Mouse (Mus musculus) large intestine, adult 2 months (tissue): ENCODE measurements at regions not wholly inside any gene's neighbourhood (a gene's known extent, or its start where the extent isn't known, plus 50 kb on each side); places are given as distances from the start of the nearest gene placed in this dataset.

Source experiments
- DNase-seq: peaks from one replicate; pipeline ENCODE4 v3.0.0-alpha.2; 2012; ENCODE audit warnings: low read depth, low spot score
- WGBS: fragments of 180-500 bp; shearing (Covaris S2); methylation state at CpG from one replicate; pipeline ENCODE4 v1.1.7; 2018; 5-methylcytosine and 5-hydroxymethylcytosine counted together

DNA sequence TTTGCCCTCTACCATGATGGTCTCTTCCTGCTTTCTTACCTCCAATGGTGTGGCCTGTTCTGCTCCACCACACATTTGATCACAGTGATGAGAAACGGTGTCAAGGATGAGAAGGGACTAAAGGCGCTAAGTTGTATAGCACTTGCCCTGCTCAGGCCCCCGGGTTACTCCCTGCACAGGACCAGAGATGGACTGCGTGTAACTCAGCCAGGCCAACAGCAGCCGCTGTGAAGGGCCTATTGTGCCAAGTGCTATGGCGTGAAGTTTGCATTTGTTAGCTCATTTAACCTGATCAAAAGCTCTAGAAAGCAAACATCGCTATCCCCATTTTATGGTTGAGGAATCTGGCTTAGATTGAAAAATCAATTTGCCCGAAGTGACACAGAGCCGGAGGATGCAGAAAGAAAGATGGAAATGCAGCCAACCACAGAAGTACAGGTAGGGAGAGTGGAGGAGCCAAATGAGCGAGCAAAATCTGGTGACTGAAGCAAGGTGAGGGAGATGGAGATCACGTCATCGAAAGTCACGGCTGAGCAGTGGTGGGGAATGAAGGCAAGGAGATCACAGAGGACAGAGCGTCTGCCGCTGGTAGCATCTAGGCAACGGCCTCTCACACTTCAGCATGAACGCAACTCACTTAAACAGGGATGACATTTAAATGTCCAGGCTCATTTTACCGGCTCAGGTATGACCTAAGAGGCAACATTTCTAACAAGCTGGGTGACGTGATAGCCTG, 78.3 kb upstream of the Fer start:
- no peak for DNase-seq
- 67% methylated on average over 19 of the region's 19 CpGs for WGBS

DNA sequence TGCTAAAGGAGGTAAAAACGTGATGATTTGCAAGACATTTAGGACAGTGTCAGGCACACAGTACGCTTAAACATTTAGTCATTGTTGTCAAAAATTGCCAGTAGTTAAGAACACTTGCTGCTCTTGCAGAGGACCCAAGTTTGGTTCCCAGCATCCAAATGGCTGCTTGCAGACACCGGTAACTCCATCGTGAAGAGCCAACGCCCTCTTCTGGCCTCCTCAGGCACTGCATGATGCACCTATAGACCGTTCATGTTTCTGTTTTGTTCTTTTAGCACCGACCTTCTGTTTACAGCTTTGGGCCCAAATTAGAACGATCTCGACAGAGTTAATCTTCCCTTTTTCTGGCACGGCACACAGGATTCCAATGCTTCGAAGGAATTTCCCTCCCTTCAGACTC, 76.4 kb upstream of the Fer start:
- no peak for DNase-seq
- 68% methylated on average over 11 of the region's 11 CpGs for WGBS

DNA sequence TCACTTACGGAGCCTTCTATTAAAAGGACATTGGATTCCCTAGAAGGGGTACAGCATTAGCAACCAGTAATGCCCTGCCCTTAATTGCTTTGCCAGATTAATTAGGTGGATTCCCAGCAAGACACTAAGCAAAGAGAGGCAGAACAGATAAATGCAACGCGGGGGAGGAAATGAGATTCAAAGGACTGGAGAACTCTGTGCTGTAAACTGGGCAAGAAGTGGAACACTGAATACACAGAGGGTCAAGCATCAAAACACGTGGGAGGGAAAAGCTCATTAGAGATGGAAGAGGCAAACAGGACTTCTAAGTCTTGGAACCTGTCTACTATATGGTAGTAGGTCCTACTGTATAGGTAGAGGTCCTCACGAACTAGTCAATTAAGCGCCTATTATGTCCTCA, 68.5 kb upstream of the Fer start:
- no peak for DNase-seq
- WGBS = 82% methylated on average over 6 of the region's 6 CpGs

DNA sequence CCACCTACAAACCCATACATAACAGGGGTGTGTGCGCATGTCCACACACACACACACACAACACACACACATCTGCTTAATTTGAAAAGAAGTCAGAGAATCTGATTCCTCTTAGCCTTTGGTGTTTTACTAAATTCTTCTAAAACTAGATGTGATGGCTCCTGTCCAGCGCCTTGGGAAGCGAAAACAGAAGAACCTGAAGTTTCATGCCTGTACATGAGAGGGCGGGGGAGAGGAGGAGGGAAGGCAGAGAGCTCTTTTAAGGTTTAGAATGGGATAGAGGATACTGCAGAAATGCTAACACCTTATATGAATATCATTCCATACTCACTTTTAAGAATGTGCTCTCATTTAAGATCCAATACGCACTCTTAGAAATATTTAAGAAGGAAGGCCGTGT, 64.5 kb upstream of the Fer start:
- WGBS = 90% methylated on average over 6 of the region's 6 CpGs
- no peak for DNase-seq

DNA sequence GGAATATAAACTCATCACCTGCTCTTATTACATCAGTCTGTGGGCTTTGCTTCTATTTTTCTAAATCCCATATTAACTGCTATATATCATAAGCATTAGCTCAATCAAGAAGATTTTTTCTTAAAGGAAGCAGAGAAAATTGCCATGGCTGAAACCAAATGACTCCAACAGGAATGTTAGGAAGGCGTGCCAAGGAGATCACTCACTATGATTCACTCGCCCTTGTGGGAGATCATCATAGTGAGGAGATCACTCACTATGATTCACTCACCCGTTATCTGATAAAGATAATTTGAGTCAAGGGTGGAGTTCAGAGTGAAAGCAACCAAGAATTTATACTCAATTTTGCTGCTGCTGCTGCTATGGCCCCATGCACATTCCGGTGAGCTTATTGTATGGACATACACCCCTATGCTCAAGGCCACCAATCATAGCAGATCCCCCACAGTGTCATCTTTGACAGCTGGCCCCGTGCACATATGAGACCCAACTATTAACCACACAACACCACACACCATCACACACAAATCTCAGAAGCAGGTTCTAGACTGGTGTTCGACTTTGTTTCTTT, 63.8 kb upstream of the Fer start:
- no peak for DNase-seq
- WGBS = 69% methylated on average over 6 of the region's 6 CpGs

DNA sequence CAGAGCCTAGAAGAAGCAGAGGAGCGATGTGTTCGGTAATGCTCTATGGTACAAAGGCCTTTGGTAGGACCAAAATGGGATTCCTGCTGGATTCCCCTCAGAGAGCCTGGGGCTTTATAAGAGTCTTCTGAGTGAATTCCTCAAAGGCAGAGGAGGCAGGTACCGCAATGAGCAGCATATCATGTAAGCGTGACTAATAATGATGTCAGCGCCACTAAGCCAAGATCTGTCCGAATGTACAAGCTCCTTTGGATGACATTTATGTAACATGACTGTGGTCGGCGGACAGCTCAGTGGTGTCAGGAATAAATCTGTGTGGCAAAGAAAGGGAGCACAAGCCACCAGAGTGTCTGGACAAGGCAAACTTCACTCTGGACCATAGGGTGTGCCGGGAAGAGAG, 61.5 kb upstream of the Fer start:
- 93% methylated on average over 9 of the region's 9 CpGs for WGBS

DNA sequence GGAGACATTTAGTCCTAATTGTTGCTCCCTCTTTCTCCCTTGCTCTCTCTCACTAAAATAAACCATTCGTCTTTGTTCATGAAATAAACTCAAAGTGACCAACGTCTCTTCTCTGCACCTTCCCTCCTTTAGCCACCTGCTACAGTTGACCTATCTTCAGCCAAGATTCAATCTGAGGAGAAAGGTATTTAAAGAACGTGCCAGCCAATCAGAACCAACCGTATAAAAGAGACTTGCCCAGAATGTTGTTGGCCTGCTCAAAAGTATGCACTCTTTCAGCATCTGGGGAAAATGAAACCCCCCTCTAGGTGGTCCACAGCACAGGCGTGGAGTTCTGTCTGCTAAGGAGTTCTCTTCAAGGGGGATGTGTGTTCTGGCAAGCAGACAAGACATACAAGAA, 60.0 kb upstream of the Fer start:
- DNase-seq = no peak
- WGBS = 72% methylated on average over 5 of the region's 5 CpGs

More for the DNA sequence above, 61.5 kb upstream of the Fer start:
- DNase-seq = no peak

DNA sequence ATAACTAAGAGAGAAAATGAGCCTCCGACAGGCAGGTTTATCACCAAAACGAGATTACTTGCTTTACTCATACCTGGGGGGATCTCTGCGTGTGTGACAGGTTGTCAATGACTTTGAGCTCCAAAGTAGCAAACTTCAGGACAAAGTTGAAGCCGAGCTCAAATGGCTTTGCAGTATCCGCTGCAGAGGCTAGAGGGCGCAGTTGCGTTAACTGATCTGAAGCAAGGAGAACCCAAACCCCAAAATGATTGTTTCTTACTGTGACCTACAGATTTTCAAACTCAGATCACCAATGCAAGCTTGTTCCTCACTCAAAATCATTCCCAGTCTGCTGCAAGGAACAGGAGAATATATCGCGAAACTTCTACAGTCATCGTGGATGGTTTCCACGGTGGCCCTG, 59.3 kb upstream of the Fer start:
- WGBS = 21% methylated on average over 11 of the region's 11 CpGs
- peak; percentile 21 for DNase-seq

DNA sequence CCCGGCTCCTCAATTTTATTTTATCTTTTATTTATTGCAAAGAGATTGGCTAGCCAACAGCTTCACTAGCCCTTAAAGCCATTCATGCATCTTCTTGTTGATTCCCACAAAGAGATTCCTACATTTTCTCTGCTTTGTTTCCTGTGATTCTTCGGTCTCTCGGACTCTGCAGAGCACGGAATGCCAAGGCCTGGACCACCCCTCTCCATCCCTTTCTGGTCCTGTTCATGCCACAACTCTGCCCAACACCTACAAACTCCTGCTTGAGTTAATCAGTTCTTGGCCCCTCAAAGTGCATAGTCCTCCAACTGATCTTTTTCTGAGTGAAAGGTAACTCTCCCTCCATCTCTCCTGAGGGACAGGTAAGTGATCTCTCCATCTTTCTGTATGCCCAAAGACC, 58.4 kb upstream of the Fer start:
- WGBS = 91% methylated on average over 4 of the region's 4 CpGs
- DNase-seq = no peak

DNA sequence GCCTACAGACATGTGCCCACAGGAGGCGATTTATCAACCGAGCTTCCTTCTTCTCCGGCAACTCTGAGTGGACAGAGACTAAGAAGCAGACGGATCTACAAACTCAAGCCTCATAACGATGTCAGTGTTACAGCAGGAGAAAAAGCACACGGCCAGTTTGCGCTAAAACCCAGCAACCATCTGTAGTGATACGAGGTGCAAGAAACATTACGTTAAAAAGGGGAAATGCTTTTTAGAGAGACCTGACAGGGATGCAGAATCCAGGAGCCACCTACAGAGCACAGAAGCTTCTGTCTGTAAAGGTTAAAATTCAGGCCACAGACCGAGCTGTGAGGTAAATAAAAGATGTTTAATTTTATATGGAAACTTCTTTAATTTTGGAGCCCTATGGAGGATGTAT, 56.5 kb upstream of the Fer start:
- 88% methylated on average over 10 of the region's 10 CpGs for WGBS
- no peak for DNase-seq

DNA sequence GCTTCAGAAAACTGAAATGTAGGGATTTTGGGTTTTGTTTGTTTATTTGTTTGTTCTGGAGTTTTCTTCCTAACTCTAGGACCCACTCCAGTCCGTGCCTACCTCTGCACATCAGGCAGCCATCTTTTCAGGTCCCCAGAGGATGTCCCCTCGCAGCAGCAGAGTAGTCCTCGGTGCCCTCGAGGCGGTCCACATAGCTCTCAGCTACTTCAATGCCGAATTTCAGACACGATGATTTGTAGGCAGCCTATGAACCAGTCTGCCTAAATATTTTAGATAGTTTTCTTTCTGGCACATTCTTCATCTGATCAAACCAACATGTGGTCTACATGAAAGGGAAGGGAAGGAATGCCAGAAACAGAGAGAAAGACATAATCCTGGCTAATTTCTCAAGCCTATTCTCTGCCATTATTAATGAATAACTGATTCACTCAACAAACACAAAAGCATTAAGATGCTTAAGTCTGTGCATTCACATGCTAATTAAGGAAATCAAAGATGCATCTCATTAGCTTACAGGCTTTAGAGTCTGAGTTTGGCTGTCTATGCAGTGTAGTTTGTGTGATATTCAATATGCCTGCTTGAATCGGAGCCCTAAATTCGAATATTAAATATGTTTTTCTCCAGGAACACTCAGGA, 55.2 kb upstream of the Fer start:
- 87% methylated on average over 9 of the region's 9 CpGs for WGBS

DNA sequence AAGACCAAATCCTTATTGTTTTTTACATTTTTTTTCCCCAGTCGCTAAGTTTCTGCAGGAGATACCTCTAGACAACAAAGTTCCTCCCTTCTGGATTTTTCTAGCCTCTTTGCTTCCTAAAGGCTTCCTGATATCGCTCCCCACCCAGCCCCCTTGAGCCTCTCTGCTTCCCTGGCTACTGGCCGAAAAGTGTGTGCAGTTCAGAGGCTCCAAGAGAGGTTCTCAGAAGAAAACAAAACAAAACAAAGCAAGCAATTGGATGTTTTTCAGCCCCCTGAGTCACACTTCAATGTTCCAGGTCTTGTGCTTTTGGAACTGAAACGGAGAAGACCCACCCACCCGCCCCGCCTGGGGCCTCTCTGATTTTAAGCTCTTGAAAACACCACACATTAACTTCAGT, 54.1 kb upstream of the Fer start:
- no peak for DNase-seq
- 78% methylated on average over 6 of the region's 6 CpGs for WGBS

More for the DNA sequence above, 55.2 kb upstream of the Fer start:
- DNase-seq = no peak

DNA sequence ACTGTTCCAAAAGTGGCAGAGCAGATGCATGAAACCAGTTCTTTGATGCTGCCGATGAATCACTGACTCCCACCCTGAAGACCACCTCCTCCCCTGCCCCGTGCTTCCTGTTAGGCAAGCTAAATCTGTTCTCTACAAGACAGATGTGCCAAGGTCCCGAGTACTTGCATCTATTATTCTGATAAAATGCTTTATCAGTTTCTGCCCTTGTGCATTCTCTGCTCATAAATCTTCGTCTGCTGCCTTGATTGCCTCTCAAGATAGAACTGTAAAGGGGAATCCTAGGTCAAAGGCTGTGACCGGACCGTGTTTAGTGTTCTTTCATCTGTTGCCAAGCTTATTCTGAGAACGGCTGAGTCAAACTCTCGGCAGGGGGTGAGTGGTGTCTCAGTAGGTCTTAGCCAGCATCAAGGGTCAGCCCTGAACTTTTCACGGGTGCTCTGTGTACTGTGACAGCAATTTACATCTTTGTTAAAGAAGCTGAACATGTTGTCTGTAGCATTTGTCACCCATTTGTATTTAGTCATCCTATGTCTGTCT, 51.5 kb upstream of the Fer start:
- no peak for DNase-seq
- 43% methylated on average over 9 of the region's 9 CpGs for WGBS

DNA sequence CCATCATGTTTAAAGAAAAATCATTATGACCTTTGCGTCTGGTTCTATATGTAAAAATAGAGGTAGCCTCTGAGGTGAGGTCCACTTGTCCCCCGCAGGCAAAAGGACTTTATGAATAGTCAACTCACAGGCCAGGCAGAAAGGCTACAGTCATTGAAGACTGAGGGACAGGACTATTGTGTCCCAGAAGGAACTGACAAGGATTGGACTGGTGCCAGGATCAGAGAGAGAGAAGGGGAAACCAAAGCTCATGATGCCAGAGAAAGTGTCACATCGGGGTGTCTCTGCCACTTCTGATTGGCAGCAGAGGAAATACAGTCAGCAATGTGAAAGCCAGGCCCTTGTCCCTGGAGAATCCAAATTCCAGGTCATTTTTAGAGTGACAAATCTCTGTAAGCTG, 50.3 kb upstream of the Fer start:
- WGBS = 91% methylated on average over 3 of the region's 3 CpGs
- no peak for DNase-seq
